Mouse (Mus musculus) urinary bladder, postnatal 36 days (tissue): ENCODE data around the gene Rbl2.

ENCODE experiments used
- DNase-seq, 2 experiments: peaks; one replicate each; pipeline ENCODE4 v3.0.0; 2022; ENCODE audit warnings: low spot score in 2 of 2, mixed read lengths in 1 of 2

Gene Rbl2

GRCm38 (mm10) chr8:91170152-91170551 lies 100.3 kb downstream of the Rbl2 start:
- no peak for DNase-seq

GRCm38 (mm10) chr8:91170914-91171313 lies 101.1 kb downstream of the Rbl2 start:
- no peak for DNase-seq

- no peak for DNase-seq
Observed at GRCm38 (mm10) chr8:91171605-91172004, 101.7 kb downstream of the Rbl2 start.
